Mouse (Mus musculus): ENCODE measurements around the gene Btnl2.

GRCm38 (mm10) chr17:34331200-34331599 is 23.4 kb upstream of the Btnl2 start:
- TF ChIP-seq GATA1 (IDR thresholded peaks at IDR 0.05; ENCODE audit: borderline replicate concordance, low read length) (no peak), FLI1 (IDR thresholded peaks at IDR 0.05; ENCODE audit: low read length) (no peak)

Measured in megakaryocyte, embryonic 14.5 days (primary cell).